Mouse (Mus musculus) bone marrow macrophage, adult 2 months (primary cell): ENCODE results near the gene Gm21976.

Source experiments
- CTCF ChIP-seq: IDR thresholded peaks from 2 replicates; pipeline ENCODE4 v1.5.1; 2012; ENCODE audit warnings: low read depth, mild to moderate bottlenecking, low read length, moderate library complexity
- POLR2A ChIP-seq: IDR thresholded peaks from 2 replicates; pipeline ENCODE4 v1.6.1; 2012; ENCODE audit warnings: mild to moderate bottlenecking, low read depth, low read length, borderline replicate concordance

DNA sequence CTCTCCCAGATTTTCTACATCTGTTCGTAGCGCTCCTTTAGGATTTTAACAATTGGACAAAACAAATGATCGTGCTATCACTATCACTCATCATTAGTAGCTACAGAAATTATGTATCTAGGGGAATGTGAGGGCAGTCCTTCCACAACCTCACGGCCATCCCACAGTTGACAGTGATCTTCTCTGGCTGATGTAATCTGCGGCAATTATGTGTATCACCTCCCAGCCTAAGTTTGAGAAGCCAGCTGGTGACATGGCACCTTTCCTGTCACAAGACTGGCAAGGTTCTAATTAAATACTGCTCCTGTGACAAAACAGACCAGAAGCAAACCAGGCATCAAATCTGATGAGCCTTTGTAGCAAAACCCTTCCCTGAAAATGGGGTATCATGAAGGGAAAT is 28.3 kb downstream of the Gm21976 start:
- TF ChIP-seq CTCF: no peak
- TF ChIP-seq POLR2A: no peak
